Mouse (Mus musculus) kidney, adult 2 months (tissue): ENCODE data around the gene Ociad2.

Source experiments
- CTCF ChIP-seq: fragments of 200-500 bp; conservative IDR thresholded peaks from 2 replicates; pipeline ENCODE4 v1.5.1; 2011; ENCODE audit warnings: low read depth, mild to moderate bottlenecking, control low read depth, low read length, moderate library complexity, mixed read lengths; ENCODE audit not compliant: insufficient read depth, insufficient read length
- POLR2A ChIP-seq: fragments of 200-500 bp; IDR thresholded peaks from one replicate; pipeline ENCODE4 v1.6.1; 2011; ENCODE audit warnings: low read depth, low read length, control low read depth

GRCm38 (mm10) chr5:73295916-73296315 is 44.9 kb downstream of the Ociad2 start:
- TF ChIP-seq CTCF (no peak), POLR2A (no peak)
